Mouse (Mus musculus) midbrain, embryonic 11.5 days (tissue): ENCODE data around the gene Kdm1b. TPM values are rescaled to one million over a fixed set of nuclear protein-coding genes. Genes with fewer than 3 reads are reported as not detected.

ENCODE experiments used
- ATAC-seq: fragments of 200-750 bp; cut with Nextera tagmentation; 2 replicates; pipeline ENCODE4 v1.8.0; 2017; ENCODE audit warnings: moderate TSS enrichment, moderate library complexity; ENCODE audit not compliant: low FRiP score
- DNase-seq: peaks from one replicate; pipeline ENCODE4 v3.0.0; 2015; ENCODE audit warnings: low spot score; ENCODE audit errors: missing footprints
- H3K27ac ChIP-seq: fragments of 300-500 bp; sonication (generic); 2 replicates; pipeline ENCODE4 v1.5.1; 2014; ENCODE audit warnings: low read depth, low read length
- H3K27me3 ChIP-seq: fragments of 300-500 bp; sonication (generic); 2 replicates; pipeline ENCODE4 v1.6.1; 2014; ENCODE audit warnings: mild to moderate bottlenecking, low read length, moderate library complexity, mixed read lengths; ENCODE audit not compliant: control insufficient read depth, insufficient read depth
- H3K36me3 ChIP-seq: fragments of 300-500 bp; sonication (generic); 2 replicates; pipeline ENCODE4 v1.6.1; 2014; ENCODE audit warnings: mild to moderate bottlenecking, low read length, moderate library complexity, mixed read lengths; ENCODE audit not compliant: control insufficient read depth, insufficient read depth
- H3K4me1 ChIP-seq: fragments of 300-500 bp; sonication (generic); 2 replicates; pipeline ENCODE4 v1.6.1; 2014; ENCODE audit warnings: low read length; ENCODE audit not compliant: control insufficient read depth, insufficient read depth
- H3K4me2 ChIP-seq: fragments of 300-500 bp; sonication (generic); 2 replicates; pipeline ENCODE4 v1.6.1; 2014; ENCODE audit warnings: mild to moderate bottlenecking, moderate library complexity
- H3K4me3 ChIP-seq: fragments of 300-500 bp; sonication (generic); 2 replicates; pipeline ENCODE4 v1.5.1; 2014; ENCODE audit warnings: low read depth, low read length
- H3K9ac ChIP-seq: fragments of 300-500 bp; sonication (generic); 2 replicates; pipeline ENCODE4 v1.6.1; 2014; ENCODE audit warnings: low read length
- H3K9me3 ChIP-seq: fragments of 300-500 bp; sonication (generic); 2 replicates; pipeline ENCODE4 v1.6.1; 2016; ENCODE audit warnings: low read length; ENCODE audit not compliant: control insufficient read depth
- WGBS: fragments of 180-500 bp; shearing (Covaris S2); extraction: QIAGEN DNeasy Blood & Tissue Kit; methylation state at CpG from one replicate; pipeline ENCODE4 v1.1.7; 2014; 5-methylcytosine and 5-hydroxymethylcytosine counted together
- polyA plus RNA-seq: library from polyadenylated mRNA; unstranded; fragments of >200 nt; fragmentation: Nextera tagmentation; extraction: Ambion mirVana; gene quantifications from 2 replicates; pipeline ENCODE4 v1.2.1, GENCODE M21; 2014

Kdm1b gene
- polyA plus RNA-seq = 20.2 and 20.5 TPM in 2 replicates

- peak; percentile 98 for ATAC-seq
- H3K4me3 ChIP-seq = peak within 1 kb of the TSS; percentile 84
- WGBS = under 1% methylated on average over 40 of the region's 48 CpGs
These were observed at the start of gene Kdm1b for GRCm38 (mm10) chr13:47043030-47043680. Kdm1b (plus strand) TSS chr13:47043499.

GRCm38 (mm10) chr13:46997355-46997754 lies 45.9 kb upstream of the Kdm1b start:
- no peak for ATAC-seq
- Histone ChIP-seq H3K9ac (no peak overlapping the region), H3K36me3 (no peaks in the 10 kb centered on the region), H3K27ac (no peak overlapping the region), H3K27me3 (no peaks in the 10 kb centered on the region), H3K9me3 (no peaks in the 10 kb centered on the region), H3K4me3 (no peak overlapping the region), H3K4me2 (no peak overlapping the region), H3K4me1 (no peaks in the 10 kb centered on the region)
- 67% methylated on average over 4 of the region's 4 CpGs for WGBS
- DNase-seq = no peak

More at GRCm38 (mm10) chr13:47043030-47043680, at the start of gene Kdm1b:
- Histone ChIP-seq H3K36me3 (no peaks in the 10 kb centered on the region), H3K4me2 (peak within 1 kb of the TSS; percentile 98), H3K9me3 (no peaks in the 10 kb centered on the region), H3K27ac (peak within 1 kb of the TSS; percentile 18; the same call in 1 of the 2 replicates), H3K9ac (peak within 1 kb of the TSS; percentile 82), H3K4me1 (peaks cover 9% of the 10 kb centered on the region), H3K27me3 (no peaks in the 10 kb centered on the region)
- peak; percentile 100 for DNase-seq

GRCm38 (mm10) chr13:46999498-46999897 lies 43.8 kb upstream of the Kdm1b start:
- no peak overlapping the region for H3K27ac ChIP-seq
- H3K9me3 ChIP-seq = no peaks in the 10 kb centered on the region
- H3K4me1 ChIP-seq = no peaks in the 10 kb centered on the region
- no peak overlapping the region for H3K9ac ChIP-seq
- ATAC-seq = no peak
- H3K4me2 ChIP-seq = no peak overlapping the region
- H3K27me3 ChIP-seq = no peaks in the 10 kb centered on the region
- no peak overlapping the region for H3K4me3 ChIP-seq
- 74% methylated on average over 5 of the region's 5 CpGs for WGBS
- no peaks in the 10 kb centered on the region for H3K36me3 ChIP-seq
- no peak for DNase-seq

GRCm38 (mm10) chr13:47001590-47001989 lies 41.7 kb upstream of the Kdm1b start:
- H3K4me1 ChIP-seq = no peaks in the 10 kb centered on the region
- no peaks in the 10 kb centered on the region for H3K36me3 ChIP-seq
- 89% methylated on average over 4 of the region's 4 CpGs for WGBS
- H3K4me2 ChIP-seq = no peak overlapping the region
- DNase-seq (no peak), ATAC-seq (no peak)
- H3K27ac ChIP-seq = no peak overlapping the region
- no peaks in the 10 kb centered on the region for H3K27me3 ChIP-seq
- no peak overlapping the region for H3K4me3 ChIP-seq
- no peak overlapping the region for H3K9ac ChIP-seq
- no peaks in the 10 kb centered on the region for H3K9me3 ChIP-seq

- 61% methylated on average over 10 of the region's 10 CpGs for WGBS
- ATAC-seq = no peak; the same call in 1 of the 2 replicates
- Histone ChIP-seq H3K27me3 (peaks cover 7% of the 10 kb centered on the region), H3K4me1 (peaks cover 5% of the 10 kb centered on the region), H3K9ac (no peak overlapping the region), H3K9me3 (peaks cover 15% of the 10 kb centered on the region; the same call in 1 of the 2 replicates), H3K4me2 (peak overlapping the region; percentile 94), H3K4me3 (peak overlapping the region; percentile 55), H3K36me3 (no peaks in the 10 kb centered on the region), H3K27ac (no peak overlapping the region)
- no peak for DNase-seq
These were observed 29.6 kb upstream of the Kdm1b start for GRCm38 (mm10) chr13:47013740-47014139.

- WGBS = 3% methylated on average over 70 of the region's 73 CpGs
- H3K4me3 ChIP-seq = peak within 1 kb of the TSS; percentile 55
- H3K36me3 ChIP-seq = no peaks in the 10 kb centered on the region
- H3K27me3 ChIP-seq = peaks cover 7% of the 10 kb centered on the region
- H3K27ac ChIP-seq = no peak within 1 kb of the TSS
- peaks cover 15% of the 10 kb centered on the region; the same call in 1 of the 2 replicates for H3K9me3 ChIP-seq
- peak within 1 kb of the TSS; percentile 68 for H3K9ac ChIP-seq
- H3K4me2 ChIP-seq = peak within 1 kb of the TSS; percentile 94
- H3K4me1 ChIP-seq = peaks cover 5% of the 10 kb centered on the region
- ATAC-seq (peak; percentile 92), DNase-seq (peak; percentile 97)
These were observed 28.7 kb upstream of the Kdm1b start, which contains the start of gene Nhlrc1 for GRCm38 (mm10) chr13:47014334-47015194. Nhlrc1 (minus strand) TSS chr13:47014850.

- H3K4me2 ChIP-seq = no peak overlapping the region
These were observed 28.2 kb upstream of the Kdm1b start for GRCm38 (mm10) chr13:47015195-47015501.

GRCm38 (mm10) chr13:47017259-47017658 lies 26.0 kb upstream of the Kdm1b start:
- no peaks in the 10 kb centered on the region; the same call in 1 of the 2 replicates for H3K9me3 ChIP-seq
- peaks cover 5% of the 10 kb centered on the region for H3K4me1 ChIP-seq
- no peak overlapping the region for H3K9ac ChIP-seq
- 56% methylated on average over 5 of the region's 5 CpGs for WGBS
- DNase-seq (no peak), ATAC-seq (no peak)
- H3K4me3 ChIP-seq = no peak overlapping the region
- H3K36me3 ChIP-seq = no peaks in the 10 kb centered on the region
- H3K27me3 ChIP-seq = peaks cover 7% of the 10 kb centered on the region
- no peak overlapping the region for H3K4me2 ChIP-seq
- no peak overlapping the region for H3K27ac ChIP-seq

More at GRCm38 (mm10) chr13:47015195-47015501, 28.2 kb upstream of the Kdm1b start:
- WGBS = 82% methylated on average over 5 of the region's 5 CpGs
- ATAC-seq (no peak), DNase-seq (no peak)
- Histone ChIP-seq H3K9ac (no peak overlapping the region), H3K36me3 (no peaks in the 10 kb centered on the region), H3K4me1 (peaks cover 5% of the 10 kb centered on the region), H3K9me3 (peaks cover 10% of the 10 kb centered on the region; the same call in 1 of the 2 replicates), H3K27me3 (peaks cover 7% of the 10 kb centered on the region), H3K27ac (no peak overlapping the region), H3K4me3 (no peak overlapping the region)

GRCm38 (mm10) chr13:47019774-47020173 lies 23.5 kb upstream of the Kdm1b start:
- Histone ChIP-seq H3K27ac (no peak overlapping the region), H3K4me2 (no peak overlapping the region), H3K9me3 (no peaks in the 10 kb centered on the region), H3K27me3 (no peaks in the 10 kb centered on the region; the same call in 1 of the 2 replicates), H3K36me3 (no peaks in the 10 kb centered on the region), H3K9ac (no peak overlapping the region), H3K4me3 (no peak overlapping the region), H3K4me1 (no peaks in the 10 kb centered on the region)
- ATAC-seq (no peak), DNase-seq (no peak)
- 85% methylated on average over 7 of the region's 7 CpGs for WGBS
